Mouse (Mus musculus) lung, postnatal 14 days (tissue): ENCODE data around the gene 1700084M14Rik.
"Not testable (repeated sequence)": the region's sequence is repeated elsewhere in the genome, so short reads cannot be mapped to it uniquely, and the experiment has no call there.

Experiments used
- DNase-seq: peaks from one replicate; pipeline ENCODE4 v3.0.0; 2021

Gene 1700084M14Rik

GRCm38 (mm10) chrX:91575811-91576210 lies at the start of gene 1700084M14Rik:
Gene 1700084M14Rik, minus strand, starts transcription at chrX:91575911.
- not testable (repeated sequence) for DNase-seq
